ENCODE assay signal across 8 mouse cellular contexts in genomic region chr17:45629861-45630694, GRCm38 (mm10). TPM values are rescaled to one million over a fixed set of nuclear protein-coding genes. Genes with fewer than 3 reads are reported as not detected.
DNase-seq lines count a peak whose midpoint lies in the region; ATAC-seq lines count a peak whose summit lies in the region.

No protein-coding gene starts in this region.

- no peaks in the 10 kb centered on the region for H3K27me3 ChIP-seq in intestine, embryonic 14.5 days (replicated peaks; ENCODE audit: control insufficient read depth, insufficient read depth, low read length)

- H3K9ac ChIP-seq in intestine, embryonic 14.5 days (ENCODE audit: low read length) = peak overlapping the region; percentile 48

- peak; percentile 33; the same call in 1 of the 2 replicates for ATAC-seq in common myeloid progenitor, adult 5-6 weeks (replicated peaks; ENCODE audit: low read depth, poor library complexity, severe bottlenecking)
- peak; percentile 62 for ATAC-seq in intestine, embryonic 14.5 days (replicated peaks; ENCODE audit: low FRiP score, low TSS enrichment, low read depth)
- ATAC-seq in megakaryocyte progenitor cell, adult 5-6 weeks (replicated peaks; ENCODE audit: poor library complexity) = peak; percentile 78

- H3K27ac ChIP-seq in intestine, embryonic 14.5 days (ENCODE audit: low read depth) = peak overlapping the region; percentile 73; the same call in 1 of the 2 replicates

- DNase-seq in ZHBTc4 (ENCODE audit: low read depth, low spot score) = peak; percentile 87
- DNase-seq in gastrocnemius, postnatal 14 days = peak; percentile 71
- peak; percentile 75 for DNase-seq in intestine, embryonic 14.5 days (ENCODE audit: low spot score)
- peak; percentile 70 to 84 for DNase-seq in left cerebral cortex, postnatal 10 days (ENCODE audit: extremely low spot score in 1 of 2, low spot score in 2 of 2)
- peak; percentile 69 for DNase-seq in right cerebral cortex, postnatal 25 days
- no peak for DNase-seq in yolk sac, embryonic 10.5 days (ENCODE audit: low spot score)

- H3K4me1 ChIP-seq in intestine, embryonic 14.5 days (replicated peaks; ENCODE audit: control insufficient read depth, insufficient read depth, low read length) = peaks cover 20% of the 10 kb centered on the region

- H3K9me3 ChIP-seq in intestine, embryonic 14.5 days (ENCODE audit: control insufficient read depth, low read length) = no peaks in the 10 kb centered on the region

- peak overlapping the region; percentile 38 for H3K4me3 ChIP-seq in intestine, embryonic 14.5 days (ENCODE audit: low read depth, low read length)

- intact Hi-C loops in gastrocnemius, postnatal 14 days (cut with DNase I; ENCODE audit: low total_unique reads) = loop anchor here (5.0 kb wide), 2 partner anchors 38 to 48 kb away; no protein-coding TSS in a partner anchor
- intact Hi-C loops in left cerebral cortex, postnatal 10 days (cut with DNase I) = loop anchor here (5.0 kb wide), 1 partner anchor 48 kb away; no protein-coding TSS in a partner anchor

- WGBS in intestine, embryonic 14.5 days = 3% methylated on average over 34 of the region's 34 CpGs

- no peaks in the 10 kb centered on the region for H3K36me3 ChIP-seq in intestine, embryonic 14.5 days (ENCODE audit: control insufficient read depth, insufficient read depth, low read length)

- H3K4me2 ChIP-seq in intestine, embryonic 14.5 days (ENCODE audit: low read length) = peak overlapping the region; percentile 79

RNA-seq across cellular contexts. Expression of gene Mymx, which starts 28.2 kb away (rescaled TPM):
- total RNA-seq in common myeloid progenitor, adult 5-6 weeks (2017) = not detected in 2 replicates
- total RNA-seq in gastrocnemius, postnatal 14 days (2021) = 1 to 10 TPM; 6.2 to 7.3 TPM
- 0.31 TPM in 1 of 2 replicates, not detected in the other for polyA plus RNA-seq in intestine, embryonic 14.5 days (2014; fragmentation: Nextera tagmentation; extraction: Ambion mirVana)
- not detected for total RNA-seq in left cerebral cortex, postnatal 10 days (2021)
- total RNA-seq in megakaryocyte progenitor cell, adult 5-6 weeks (2015) = not detected in 2 replicates
- total RNA-seq in megakaryocyte progenitor cell, adult 5-6 weeks (2017) = not detected in 2 replicates

RNA-seq across cellular contexts. Expression of gene Capn11, which starts 29.0 kb away (rescaled TPM):
- 0.27 and 0.34 TPM in 2 replicates for total RNA-seq in common myeloid progenitor, adult 5-6 weeks (2017)
- under 1 TPM; 0.10 to 0.13 TPM for total RNA-seq in gastrocnemius, postnatal 14 days (2021)
- polyA plus RNA-seq in intestine, embryonic 14.5 days (2014; fragmentation: Nextera tagmentation; extraction: Ambion mirVana) = not detected in 2 replicates
- under 1 TPM in 1 of 2 experiments, not detected in 1; 0.39 TPM for total RNA-seq in left cerebral cortex, postnatal 10 days (2021)
- 0.07 TPM in 1 of 2 replicates, not detected in the other for total RNA-seq in megakaryocyte progenitor cell, adult 5-6 weeks (2015)
- 0.17 TPM in 1 of 2 replicates, not detected in the other for total RNA-seq in megakaryocyte progenitor cell, adult 5-6 weeks (2017)

RNA-seq across cellular contexts. Expression of gene Slc29a1, which starts 30.7 kb away (rescaled TPM):
- total RNA-seq in common myeloid progenitor, adult 5-6 weeks (2017) = 80.6 and 109 TPM in 2 replicates
- 10 to 100 TPM; 59.2 to 71.6 TPM for total RNA-seq in gastrocnemius, postnatal 14 days (2021)
- 79.7 and 82.7 TPM in 2 replicates for polyA plus RNA-seq in intestine, embryonic 14.5 days (2014; fragmentation: Nextera tagmentation; extraction: Ambion mirVana)
- total RNA-seq in left cerebral cortex, postnatal 10 days (2021) = 10 to 100 TPM; 30.3 to 33.3 TPM
- 43.5 and 67.7 TPM in 2 replicates for total RNA-seq in megakaryocyte progenitor cell, adult 5-6 weeks (2015)
- 64.1 and 64.3 TPM in 2 replicates for total RNA-seq in megakaryocyte progenitor cell, adult 5-6 weeks (2017)

RNA-seq across cellular contexts. Expression of gene Mrpl14, which starts 56.0 kb away (rescaled TPM):
- 11.0 and 14.4 TPM in 2 replicates for total RNA-seq in common myeloid progenitor, adult 5-6 weeks (2017)
- total RNA-seq in gastrocnemius, postnatal 14 days (2021) = 10 to 100 TPM; 83.3 to 86.3 TPM
- 168 and 173 TPM in 2 replicates for polyA plus RNA-seq in intestine, embryonic 14.5 days (2014; fragmentation: Nextera tagmentation; extraction: Ambion mirVana)
- total RNA-seq in left cerebral cortex, postnatal 10 days (2021) = 10 to 100 TPM; 46.8 to 47.1 TPM
- 35.2 and 47.5 TPM in 2 replicates for total RNA-seq in megakaryocyte progenitor cell, adult 5-6 weeks (2015)
- 24.9 and 34.2 TPM in 2 replicates for total RNA-seq in megakaryocyte progenitor cell, adult 5-6 weeks (2017)

RNA-seq across cellular contexts. Expression of gene Tmem63b, which starts 56.6 kb away (rescaled TPM):
- 5.2 and 7.0 TPM in 2 replicates for total RNA-seq in common myeloid progenitor, adult 5-6 weeks (2017)
- total RNA-seq in gastrocnemius, postnatal 14 days (2021) = 10 to 100 TPM; 52.9 to 57.0 TPM
- 25.2 and 29.3 TPM in 2 replicates for polyA plus RNA-seq in intestine, embryonic 14.5 days (2014; fragmentation: Nextera tagmentation; extraction: Ambion mirVana)
- total RNA-seq in left cerebral cortex, postnatal 10 days (2021) = 100 to 1,000 TPM; 238 to 244 TPM
- 3.9 and 5.0 TPM in 2 replicates for total RNA-seq in megakaryocyte progenitor cell, adult 5-6 weeks (2015)
- 2.0 and 5.5 TPM in 2 replicates for total RNA-seq in megakaryocyte progenitor cell, adult 5-6 weeks (2017)
